Mouse (Mus musculus): Measurements from ENCODE around the gene Slc2a13. TPM values are rescaled to one million over a fixed set of nuclear protein-coding genes. Genes with fewer than 3 reads are reported as not detected.

Slc2a13 gene
- polyA plus RNA-seq, 2 experiments: 0.05 to 0.08 TPM

DNA sequence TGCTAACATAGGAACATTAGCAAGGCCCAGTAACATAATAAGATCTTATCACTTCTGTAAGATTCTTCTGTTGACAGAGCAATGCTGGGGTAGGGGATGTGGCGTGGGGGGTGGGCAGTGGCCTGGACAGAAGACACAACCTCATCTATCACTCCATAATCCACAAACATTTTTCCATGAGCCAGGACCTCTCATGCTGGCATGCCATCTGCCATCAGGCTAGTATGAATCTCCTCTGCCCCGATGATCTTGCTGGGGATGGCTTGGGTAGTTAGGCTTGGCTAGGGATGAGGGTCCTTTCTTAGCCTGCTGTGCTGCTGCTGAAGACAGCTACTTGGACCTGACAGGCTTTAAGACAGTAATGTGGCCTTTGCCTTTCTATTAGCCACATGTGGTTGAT is 190.5 kb downstream of the Slc2a13 start:
- Histone ChIP-seq H3K27ac (no peak overlapping the region), H3K9ac (replicated peaks) (no peak overlapping the region), H3K4me2 (ENCODE audit: low read depth) (no peak overlapping the region), H3K4me3 (ENCODE audit: insufficient read depth in 1 of 2, low read depth in 2 of 2, low read length in 2 of 2) (no peak overlapping the region), H3K4me1 (replicated peaks; ENCODE audit: control insufficient read depth in 2 of 2, insufficient read depth in 2 of 2, low read length in 1 of 2) (no peaks in the 10 kb centered on the region), H3K27me3 (ENCODE audit: control insufficient read depth, insufficient read depth, low read length) (no peaks in the 10 kb centered on the region), H3K36me3 (replicated peaks; ENCODE audit: control insufficient read depth, insufficient read depth, low read depth) (no peaks in the 10 kb centered on the region), H3K9me3 (ENCODE audit: control insufficient read depth, low read length) (no peaks in the 10 kb centered on the region)
- no peak for ATAC-seq (ENCODE audit: insufficient read depth)
- WGBS (ENCODE audit: insufficient replicate concordance): 60% methylated on average over 2 of the region's 2 CpGs
- no peak for DNase-seq (ENCODE audit: low read depth in 3 of 3, low spot score in 3 of 3)
- TF ChIP-seq CTCF (IDR thresholded peaks at IDR 0.05; ENCODE audit: low read depth) (no peak), EP300 (IDR thresholded peaks at IDR 0.05; ENCODE audit: low read depth) (no peak)

DNA sequence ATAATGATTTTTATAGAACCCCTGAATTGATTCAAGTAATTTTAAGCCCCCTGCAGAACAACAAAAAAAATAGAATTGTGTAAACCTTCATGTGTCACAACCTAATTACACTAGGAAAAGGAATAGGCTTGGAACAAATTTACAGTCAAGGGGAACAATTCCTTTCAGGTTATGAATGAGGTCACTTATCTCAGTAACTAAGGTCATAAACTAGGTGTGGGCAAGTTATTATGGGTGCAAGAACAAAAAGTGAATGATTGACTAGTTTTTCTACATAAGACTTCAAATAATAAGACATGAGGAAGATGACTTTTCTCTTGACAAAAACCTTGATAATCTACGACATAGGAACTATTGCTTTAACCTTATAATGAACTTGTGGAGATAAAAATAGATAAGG is 191.2 kb downstream of the Slc2a13 start:
- H3K27me3 ChIP-seq (ENCODE audit: control insufficient read depth, insufficient read depth, low read length): no peaks in the 10 kb centered on the region
- no peak for TF ChIP-seq CTCF (IDR thresholded peaks at IDR 0.05; ENCODE audit: low read depth)
- no peak for TF ChIP-seq EP300 (IDR thresholded peaks at IDR 0.05; ENCODE audit: low read depth)
- DNase-seq (ENCODE audit: low read depth in 3 of 3, low spot score in 3 of 3) (no peak), ATAC-seq (ENCODE audit: insufficient read depth) (no peak)
- H3K27ac ChIP-seq: no peak overlapping the region
- H3K4me3 ChIP-seq (ENCODE audit: insufficient read depth in 1 of 2, low read depth in 2 of 2, low read length in 2 of 2): no peak overlapping the region
- H3K4me1 ChIP-seq (replicated peaks; ENCODE audit: control insufficient read depth in 2 of 2, insufficient read depth in 2 of 2, low read length in 1 of 2): no peaks in the 10 kb centered on the region
- H3K4me2 ChIP-seq (ENCODE audit: low read depth): no peak overlapping the region
- no peak overlapping the region for H3K9ac ChIP-seq (replicated peaks)
- H3K36me3 ChIP-seq (replicated peaks; ENCODE audit: control insufficient read depth, insufficient read depth, low read depth): no peaks in the 10 kb centered on the region
- H3K9me3 ChIP-seq (ENCODE audit: control insufficient read depth, low read length): no peaks in the 10 kb centered on the region
- WGBS (ENCODE audit: insufficient replicate concordance): 52% methylated on average over 1 of the region's 1 CpGs

DNA sequence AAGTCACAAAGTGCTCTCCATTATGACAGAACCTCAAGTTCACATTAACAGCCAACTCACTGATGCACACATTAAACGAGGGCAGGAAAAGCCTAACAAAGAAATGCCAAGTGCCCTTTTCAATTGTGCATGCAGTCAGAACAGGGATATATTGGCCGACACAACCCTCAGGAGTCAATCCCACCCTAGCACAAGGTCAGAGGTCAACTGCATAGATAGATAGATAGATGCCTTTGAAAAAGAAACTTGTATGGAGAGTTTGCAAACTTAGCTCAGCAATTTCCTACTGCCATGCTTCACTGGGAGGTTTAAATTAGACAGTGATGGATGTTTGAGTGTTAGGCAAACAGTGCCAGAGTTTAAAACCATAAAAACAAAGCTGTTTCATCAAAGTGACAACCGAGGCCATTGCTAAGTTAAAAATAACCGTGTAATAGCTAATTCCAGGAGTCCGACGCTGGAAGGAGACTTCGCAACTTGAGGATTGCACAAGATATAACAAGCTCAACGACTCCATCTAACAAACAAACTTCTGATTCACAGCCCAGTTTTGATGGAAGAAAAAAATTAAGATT is 194.2 kb downstream of the Slc2a13 start:
- DNase-seq (ENCODE audit: low read depth in 3 of 3, low spot score in 3 of 3): no peak
- TF ChIP-seq CTCF (IDR thresholded peaks at IDR 0.05; ENCODE audit: low read depth) (no peak), EP300 (IDR thresholded peaks at IDR 0.05; ENCODE audit: low read depth) (no peak)
- no peak overlapping the region for H3K9ac ChIP-seq (replicated peaks)
- H3K4me1 ChIP-seq (replicated peaks; ENCODE audit: control insufficient read depth in 2 of 2, insufficient read depth in 2 of 2, low read length in 1 of 2): no peaks in the 10 kb centered on the region
- no peak for ATAC-seq (ENCODE audit: insufficient read depth)
- no peak overlapping the region for H3K27ac ChIP-seq
- no peaks in the 10 kb centered on the region for H3K27me3 ChIP-seq (ENCODE audit: control insufficient read depth, insufficient read depth, low read length)
- 32% methylated on average over 8 of the region's 8 CpGs for WGBS (ENCODE audit: insufficient replicate concordance)
- no peak overlapping the region for H3K4me3 ChIP-seq (ENCODE audit: insufficient read depth in 1 of 2, low read depth in 2 of 2, low read length in 2 of 2)
- H3K36me3 ChIP-seq (replicated peaks; ENCODE audit: control insufficient read depth, insufficient read depth, low read depth): no peaks in the 10 kb centered on the region
- H3K4me2 ChIP-seq (ENCODE audit: low read depth): no peak overlapping the region
- H3K9me3 ChIP-seq (ENCODE audit: control insufficient read depth, low read length): no peaks in the 10 kb centered on the region

DNA sequence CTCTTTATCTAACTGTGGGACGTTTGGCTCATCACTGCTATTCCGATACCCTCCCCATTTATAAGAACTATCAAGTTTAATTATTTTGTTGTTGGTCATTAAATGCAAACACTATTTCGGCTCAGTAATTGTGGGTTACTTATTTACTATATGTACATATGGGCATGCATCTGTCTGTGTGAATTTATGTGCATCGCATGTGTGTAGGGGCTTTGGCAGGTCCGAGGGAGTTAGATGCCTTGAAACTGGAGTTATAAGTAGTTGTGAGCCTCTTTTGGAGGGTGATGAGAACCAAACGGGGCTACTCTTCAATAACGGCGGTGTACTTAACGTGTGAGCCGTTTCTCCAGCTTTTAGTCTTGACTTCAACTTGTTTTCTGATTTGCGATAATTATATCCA is 195.5 kb downstream of the Slc2a13 start:
- Histone ChIP-seq H3K9me3 (ENCODE audit: control insufficient read depth, low read length) (no peaks in the 10 kb centered on the region), H3K4me1 (replicated peaks; ENCODE audit: control insufficient read depth in 2 of 2, insufficient read depth in 2 of 2, low read length in 1 of 2) (no peaks in the 10 kb centered on the region), H3K36me3 (replicated peaks; ENCODE audit: control insufficient read depth, insufficient read depth, low read depth) (no peaks in the 10 kb centered on the region), H3K4me2 (ENCODE audit: low read depth) (no peak overlapping the region), H3K9ac (replicated peaks) (no peak overlapping the region), H3K27me3 (ENCODE audit: control insufficient read depth, insufficient read depth, low read length) (no peaks in the 10 kb centered on the region), H3K4me3 (ENCODE audit: insufficient read depth in 1 of 2, low read depth in 2 of 2, low read length in 2 of 2) (no peak overlapping the region), H3K27ac (no peak overlapping the region)
- WGBS (ENCODE audit: insufficient replicate concordance): 80% methylated on average over 11 of the region's 11 CpGs
- no peak for ATAC-seq (ENCODE audit: insufficient read depth)
- DNase-seq (ENCODE audit: low read depth in 3 of 3, low spot score in 3 of 3): no peak
- no peak for TF ChIP-seq EP300 (IDR thresholded peaks at IDR 0.05; ENCODE audit: low read depth)
- TF ChIP-seq CTCF (IDR thresholded peaks at IDR 0.05; ENCODE audit: low read depth): no peak

DNA sequence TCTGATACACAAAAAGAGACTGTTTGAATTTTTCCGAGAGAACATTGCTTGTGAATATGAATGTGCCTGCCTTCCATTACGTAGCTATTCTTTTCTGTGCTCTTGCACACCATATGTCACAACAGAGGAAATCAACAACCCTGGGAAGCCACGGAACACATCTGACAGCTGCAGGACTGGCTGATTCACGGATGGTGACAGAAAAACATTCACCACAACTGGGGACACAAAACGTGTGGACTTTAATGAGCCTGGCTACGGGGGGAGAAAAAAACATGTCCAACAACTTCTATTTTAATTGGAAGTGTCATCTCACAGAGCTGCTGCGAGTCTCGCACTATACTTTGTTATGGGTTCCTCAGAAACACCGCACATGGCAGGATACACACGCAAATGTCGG is 196.0 kb downstream of the Slc2a13 start:
- Histone ChIP-seq H3K4me1 (replicated peaks; ENCODE audit: control insufficient read depth in 2 of 2, insufficient read depth in 2 of 2, low read length in 1 of 2) (no peaks in the 10 kb centered on the region), H3K9me3 (ENCODE audit: control insufficient read depth, low read length) (no peaks in the 10 kb centered on the region), H3K4me2 (ENCODE audit: low read depth) (no peak overlapping the region), H3K27me3 (ENCODE audit: control insufficient read depth, insufficient read depth, low read length) (no peaks in the 10 kb centered on the region), H3K27ac (no peak overlapping the region), H3K36me3 (replicated peaks; ENCODE audit: control insufficient read depth, insufficient read depth, low read depth) (no peaks in the 10 kb centered on the region), H3K4me3 (ENCODE audit: insufficient read depth in 1 of 2, low read depth in 2 of 2, low read length in 2 of 2) (no peak overlapping the region), H3K9ac (replicated peaks) (no peak overlapping the region)
- ATAC-seq (ENCODE audit: insufficient read depth): no peak
- WGBS (ENCODE audit: insufficient replicate concordance): 54% methylated on average over 11 of the region's 11 CpGs
- DNase-seq (ENCODE audit: low read depth in 3 of 3, low spot score in 3 of 3): no peak
- no peak for TF ChIP-seq CTCF (IDR thresholded peaks at IDR 0.05; ENCODE audit: low read depth)
- no peak for TF ChIP-seq EP300 (IDR thresholded peaks at IDR 0.05; ENCODE audit: low read depth)
